Comparison of ENCODE assay signal across 12 mouse cellular contexts in genomic region chr3:84200559-84201420, GRCm38 (mm10). TPM values are rescaled to one million over a fixed set of nuclear protein-coding genes. Genes with fewer than 3 reads are reported as not detected.
DNase-seq lines count a peak whose midpoint lies in the region; ATAC-seq and TF ChIP-seq lines count a peak whose summit lies in the region.
"Had no signal": no experiment of that assay in that cellular context is flagged by ENCODE, and none has a peak within 500 bp of the region (broad histone marks: within the 10 kb centered on the region; RNA-seq: fewer than 3 reads in every experiment).

No protein-coding gene starts in this region.

- peak; percentile 29; the same call in 1 of the 2 replicates for ATAC-seq in kidney, postnatal 0 days (replicated peaks; ENCODE audit: low FRiP score, low read depth)
- peak; percentile 92 for ATAC-seq in forebrain, embryonic 16.5 days
- ATAC-seq in midbrain, embryonic 15.5 days (replicated peaks): peak; percentile 75
- no peak for ATAC-seq in intestine, postnatal 0 days

- H3K27me3 ChIP-seq in kidney, postnatal 0 days (ENCODE audit: insufficient read depth, low read length): no peaks in the 10 kb centered on the region
- H3K27me3 ChIP-seq in forebrain, embryonic 16.5 days (replicated peaks; ENCODE audit: control insufficient read depth, insufficient read depth, low read length): no peaks in the 10 kb centered on the region
- H3K27me3 ChIP-seq in midbrain, embryonic 15.5 days (replicated peaks): no peaks in the 10 kb centered on the region
- H3K27me3 ChIP-seq in intestine, postnatal 0 days (replicated peaks; ENCODE audit: control insufficient read depth, insufficient read depth, low read length): no peaks in the 10 kb centered on the region

- H3K4me3 ChIP-seq in kidney, postnatal 0 days (replicated peaks; ENCODE audit: low read depth, low read length): no peak overlapping the region
- no peak overlapping the region for H3K4me3 ChIP-seq in forebrain, embryonic 16.5 days (replicated peaks; ENCODE audit: low read length)
- no peak overlapping the region for H3K4me3 ChIP-seq in midbrain, embryonic 15.5 days
- no peak overlapping the region for H3K4me3 ChIP-seq in intestine, postnatal 0 days (ENCODE audit: low read depth, low read length)
- H3K4me3 ChIP-seq: left cerebral cortex, adult 2 months had no signal

- 37% methylated on average over 13 of the region's 13 CpGs for WGBS in kidney, postnatal 0 days
- WGBS in forebrain, embryonic 16.5 days: 25% methylated on average over 13 of the region's 13 CpGs
- WGBS in midbrain, embryonic 15.5 days: 51% methylated on average over 13 of the region's 13 CpGs
- WGBS in intestine, postnatal 0 days: 80% methylated on average over 13 of the region's 13 CpGs

- 0 out of 2 replicates have a peak, but pooled peaks cover 4% of the 10 kb centered on the region for H3K36me3 ChIP-seq in kidney, postnatal 0 days (ENCODE audit: insufficient read depth, low read length)
- H3K36me3 ChIP-seq in forebrain, embryonic 16.5 days (ENCODE audit: control insufficient read depth, insufficient read depth): peaks cover 7% of the 10 kb centered on the region
- H3K36me3 ChIP-seq in midbrain, embryonic 15.5 days (replicated peaks): peaks cover 23% of the 10 kb centered on the region
- peaks cover 17% of the 10 kb centered on the region for H3K36me3 ChIP-seq in intestine, postnatal 0 days (ENCODE audit: control insufficient read depth, insufficient read depth)

- DNase-seq in kidney, postnatal 0 days (ENCODE audit: low spot score): peak; percentile 54
- DNase-seq in kidney, adult 9 months: no peak
- DNase-seq in cerebellum, adult 18-20 months: peak; percentile 94 to 98
- DNase-seq in adrenal gland, postnatal 25 days: no peak
- DNase-seq in liver: no peak
- DNase-seq: lung, postnatal 4 days had no signal

- no peak overlapping the region for H3K4me2 ChIP-seq in kidney, postnatal 0 days (ENCODE audit: low read length)
- H3K4me2 ChIP-seq in forebrain, embryonic 16.5 days (ENCODE audit: low read length): no peak overlapping the region
- H3K4me2 ChIP-seq in midbrain, embryonic 15.5 days: no peak overlapping the region
- H3K4me2 ChIP-seq in intestine, postnatal 0 days (replicated peaks; ENCODE audit: low read depth): no peak overlapping the region

- no peak overlapping the region for H3K9ac ChIP-seq in kidney, postnatal 0 days (ENCODE audit: low read depth, low read length)
- H3K9ac ChIP-seq in forebrain, embryonic 16.5 days (replicated peaks; ENCODE audit: low read depth, low read length): no peak overlapping the region
- H3K9ac ChIP-seq in midbrain, embryonic 15.5 days: no peak overlapping the region
- H3K9ac ChIP-seq in intestine, postnatal 0 days (ENCODE audit: low read depth, low read length): no peak overlapping the region

- no peaks in the 10 kb centered on the region for H3K9me3 ChIP-seq in kidney, postnatal 0 days (replicated peaks; ENCODE audit: low read length)
- H3K9me3 ChIP-seq in forebrain, embryonic 16.5 days (ENCODE audit: control insufficient read depth, low read length): no peaks in the 10 kb centered on the region
- no peaks in the 10 kb centered on the region for H3K9me3 ChIP-seq in midbrain, embryonic 15.5 days
- no peaks in the 10 kb centered on the region for H3K9me3 ChIP-seq in intestine, postnatal 0 days (ENCODE audit: control insufficient read depth)

- H3K27ac ChIP-seq in kidney, postnatal 0 days: no peak overlapping the region
- H3K27ac ChIP-seq in forebrain, embryonic 16.5 days (ENCODE audit: low read length): peak overlapping the region; percentile 84
- peak overlapping the region; percentile 48; the same call in 1 of the 2 replicates for H3K27ac ChIP-seq in midbrain, embryonic 15.5 days
- H3K27ac ChIP-seq in intestine, postnatal 0 days (ENCODE audit: low read depth, low read length): no peak overlapping the region
- H3K27ac ChIP-seq: left cerebral cortex, adult 2 months had no signal

- 0 out of 2 replicates have a peak, but pooled peaks cover 4% of the 10 kb centered on the region for H3K4me1 ChIP-seq in kidney, postnatal 0 days (replicated peaks; ENCODE audit: insufficient read depth, low read length)
- peaks cover 18% of the 10 kb centered on the region for H3K4me1 ChIP-seq in forebrain, embryonic 16.5 days (replicated peaks; ENCODE audit: control insufficient read depth, insufficient read depth, low read length)
- H3K4me1 ChIP-seq in midbrain, embryonic 15.5 days: peaks cover 10% of the 10 kb centered on the region
- no peaks in the 10 kb centered on the region for H3K4me1 ChIP-seq in intestine, postnatal 0 days (replicated peaks; ENCODE audit: control insufficient read depth, insufficient read depth, low read length)

- no peak for TF ChIP-seq CTCF in kidney, postnatal 0 days (IDR thresholded peaks at IDR 0.05; ENCODE audit: low read depth)
- no peak for TF ChIP-seq CTCF in intestine, postnatal 0 days (IDR thresholded peaks at IDR 0.05; ENCODE audit: low read depth)

RNA-seq across cellular contexts. Expression of gene Gm6525, which starts 26.9 kb away (rescaled TPM):
- polyA plus RNA-seq in kidney, postnatal 0 days (2015; fragmentation: Nextera tagmentation; extraction: Ambion mirVana): 0.43 and 0.66 TPM in 2 replicates
- polyA plus RNA-seq in forebrain, embryonic 16.5 days (2015; fragmentation: Nextera tagmentation; extraction: Ambion mirVana): 3.0 and 3.1 TPM in 2 replicates
- 2.0 and 2.5 TPM in 2 replicates for polyA plus RNA-seq in midbrain, embryonic 15.5 days (2015; fragmentation: Nextera tagmentation; extraction: Ambion mirVana)
- 0.30 TPM in 1 of 2 replicates, not detected in the other for total RNA-seq in adrenal gland, postnatal 25 days (2021)
- polyA plus RNA-seq in intestine, postnatal 0 days (2015; fragmentation: Nextera tagmentation; extraction: Ambion mirVana): 0.56 and 0.93 TPM in 2 replicates
- total RNA-seq: gastrocnemius, postnatal 36 days; left cerebral cortex, adult 2 months had no signal
- polyA plus RNA-seq: small intestine, adult 2 months had no signal

RNA-seq across cellular contexts. Expression of gene Mnd1, which starts 45.2 kb away (rescaled TPM):
- 15.3 and 17.2 TPM in 2 replicates for polyA plus RNA-seq in kidney, postnatal 0 days (2015; fragmentation: Nextera tagmentation; extraction: Ambion mirVana)
- polyA plus RNA-seq in forebrain, embryonic 16.5 days (2015; fragmentation: Nextera tagmentation; extraction: Ambion mirVana): 2.7 and 3.2 TPM in 2 replicates
- polyA plus RNA-seq in midbrain, embryonic 15.5 days (2015; fragmentation: Nextera tagmentation; extraction: Ambion mirVana): 1.6 and 1.8 TPM in 2 replicates
- 18.7 and 18.8 TPM in 2 replicates for total RNA-seq in adrenal gland, postnatal 25 days (2021)
- polyA plus RNA-seq in intestine, postnatal 0 days (2015; fragmentation: Nextera tagmentation; extraction: Ambion mirVana): 6.5 and 6.7 TPM in 2 replicates
- polyA plus RNA-seq: small intestine, adult 2 months had no signal

Comparison
In these comparisons a context has a peak if more than half of its experiments do, and no peak if none do; other contexts are left out.
1. DNase-seq: peak in kidney, postnatal 0 days (single experiment) and cerebellum, adult 18-20 months (2 of 2); none in kidney, adult 9 months (single experiment), adrenal gland, postnatal 25 days (single experiment) and liver (single experiment).
2. H3K27ac ChIP-seq: peak in forebrain, embryonic 16.5 days (single experiment) and midbrain, embryonic 15.5 days (single experiment); none in kidney, postnatal 0 days (single experiment) and intestine, postnatal 0 days (single experiment).